Mouse (Mus musculus) G1E (cell line): ENCODE data around the gene Trcg1. TPM values are rescaled to one million over a fixed set of nuclear protein-coding genes. Genes with fewer than 3 reads are reported as not detected.
A peak's percentile ranks its signal among the peaks of the same experiment; 100 is the strongest.
"Not testable (repeated sequence)": the region's sequence is repeated elsewhere in the genome, so short reads cannot be mapped to it uniquely, and the experiment has no call there.

Source experiments
- ATAC-seq: 2 replicates; pipeline ENCODE4 v1.8.0; 2016; ENCODE audit warnings: mild to moderate bottlenecking; ENCODE audit not compliant: insufficient number of reproducible peaks, poor library complexity, low FRiP score, severe bottlenecking; ENCODE audit errors: extremely low read depth
- DNase-seq: peaks from one replicate; pipeline ENCODE4 v3.0.0; 2012; ENCODE audit warnings: low spot score
- H3K27me3 ChIP-seq: 2 replicates; pipeline ENCODE4 v1.6.1; 2012; ENCODE audit warnings: mild to moderate bottlenecking, low read length, inconsistent platforms; ENCODE audit not compliant: insufficient read depth
- H3K36me3 ChIP-seq: replicated peaks from 2 replicates; pipeline ENCODE3; 2012; ENCODE audit warnings: mild to moderate bottlenecking, inconsistent platforms
- H3K4me1 ChIP-seq: 2 replicates; pipeline ENCODE4 v1.6.1; 2012; ENCODE audit warnings: low read depth, low read length, inconsistent platforms, mixed read lengths; ENCODE audit not compliant: insufficient read depth
- H3K4me3 ChIP-seq: 2 replicates; pipeline ENCODE4 v1.5.1; 2012; ENCODE audit warnings: low read depth, mild to moderate bottlenecking, inconsistent platforms, low read length, moderate library complexity, mixed read lengths
- H3K9me3 ChIP-seq: replicated peaks from 2 replicates; pipeline ENCODE4 v1.6.1; 2012; ENCODE audit warnings: inconsistent platforms
- CTCF ChIP-seq: IDR thresholded peaks from 2 replicates; pipeline ENCODE4 v1.5.1; 2012; ENCODE audit warnings: low read depth, low read length, inconsistent platforms, mixed read lengths
- GATA1 ChIP-seq: IDR thresholded peaks from 2 replicates; pipeline ENCODE4 v1.6.1; 2012; ENCODE audit warnings: borderline replicate concordance, low read length, inconsistent platforms, mixed read lengths
- GATA2 ChIP-seq: IDR thresholded peaks from 2 replicates; pipeline ENCODE4 v1.6.1; 2012; ENCODE audit warnings: low read depth, low read length, inconsistent platforms, borderline replicate concordance
- POLR2AphosphoS5 ChIP-seq: IDR thresholded peaks from 2 replicates; pipeline ENCODE4 v1.6.1; 2012; ENCODE audit warnings: low read depth, low read length, inconsistent platforms; ENCODE audit not compliant: insufficient replicate concordance
- TAL1 ChIP-seq: conservative IDR thresholded peaks from 2 replicates; pipeline ENCODE4 v1.6.1; 2012; ENCODE audit warnings: low read depth, low read length, inconsistent platforms, mixed read lengths
- polyA plus RNA-seq: library from polyadenylated mRNA; stranded (reverse); fragments of >175 nt; gene quantifications from 2 replicates; pipeline ENCODE4 v1.2.3, GENCODE M21; 2012
- total RNA-seq, 2 experiments: library from RNA; stranded (forward) in 1 of 2; stranded (reverse) in 1 of 2; fragments of 200-1000 nt in 1 of 2; fragments of >200 nt in 1 of 2; fragmentation: Nextera tagmentation in 1 of 2; gene quantifications; 2 replicates each; pipeline ENCODE4 v1.2.3; 2014 to 2017

Trcg1 gene
- total and polyA plus RNA-seq, 3 experiments: 0.16 TPM; not detected in 2

- H3K27me3 ChIP-seq: no peaks in the 10 kb centered on the region
- H3K4me1 ChIP-seq: peaks cover 39% of the 10 kb centered on the region
- DNase-seq (peak; percentile 46), ATAC-seq (peak; percentile 73)
- no peak overlapping the region; the same call in 1 of the 2 replicates for H3K4me3 ChIP-seq
- TF ChIP-seq TAL1 (peak; percentile 76), GATA1 (no peak)
- no peaks in the 10 kb centered on the region for H3K36me3 ChIP-seq
- H3K9me3 ChIP-seq: peaks cover 6% of the 10 kb centered on the region
Measured at GRCm38 (mm10) chr9:57225780-57226627, 10.4 kb upstream of the Trcg1 start.

- H3K4me3 ChIP-seq, DNase-seq, H3K36me3 ChIP-seq, H3K9me3 ChIP-seq, ATAC-seq, H3K27me3 ChIP-seq: not testable (repeated sequence)
- peaks cover 43% of the 10 kb centered on the region for H3K4me1 ChIP-seq
Measured at GRCm38 (mm10) chr9:57226628-57227122, 9.7 kb upstream of the Trcg1 start.

- DNase-seq: no peak
- TF ChIP-seq GATA1: no peak
- no peak for TF ChIP-seq TAL1
- TF ChIP-seq POLR2AphosphoS5: no peak
- no peak for TF ChIP-seq GATA2
- TF ChIP-seq CTCF: no peak
- Histone ChIP-seq H3K27me3 (no peaks in the 10 kb centered on the region), H3K4me1 (peaks cover 48% of the 10 kb centered on the region), H3K4me3 (no peak overlapping the region), H3K36me3 (no peaks in the 10 kb centered on the region), H3K9me3 (no peaks in the 10 kb centered on the region)
- ATAC-seq: no peak
Measured at GRCm38 (mm10) chr9:57227203-57227602, 9.2 kb upstream of the Trcg1 start.

GRCm38 (mm10) chr9:57228186-57228585, 8.2 kb upstream of the Trcg1 start:
- Histone ChIP-seq H3K4me1 (peaks cover 57% of the 10 kb centered on the region), H3K4me3 (no peak overlapping the region), H3K27me3 (no peaks in the 10 kb centered on the region), H3K9me3 (no peaks in the 10 kb centered on the region), H3K36me3 (no peaks in the 10 kb centered on the region)
- DNase-seq (no peak), ATAC-seq (no peak)
- TF ChIP-seq POLR2AphosphoS5: no peak

- no peaks in the 10 kb centered on the region for H3K9me3 ChIP-seq
- H3K36me3 ChIP-seq: no peaks in the 10 kb centered on the region
- peaks cover 65% of the 10 kb centered on the region for H3K4me1 ChIP-seq
- TF ChIP-seq GATA2: no peak
- TF ChIP-seq POLR2AphosphoS5: no peak
- TF ChIP-seq GATA1: no peak
- TF ChIP-seq TAL1: no peak
- TF ChIP-seq CTCF: no peak
- H3K27me3 ChIP-seq: no peaks in the 10 kb centered on the region
- no peak for DNase-seq
- H3K4me3 ChIP-seq: no peak overlapping the region
- ATAC-seq: no peak
Measured at GRCm38 (mm10) chr9:57229726-57230125, 6.6 kb upstream of the Trcg1 start.

GRCm38 (mm10) chr9:57230146-57230783, 6.1 kb upstream of the Trcg1 start:
- H3K4me3 ChIP-seq: no peak overlapping the region
- no peaks in the 10 kb centered on the region for H3K36me3 ChIP-seq
- TF ChIP-seq GATA2: no peak
- no peak for TF ChIP-seq TAL1
- no peak for TF ChIP-seq CTCF
- TF ChIP-seq POLR2AphosphoS5: no peak
- H3K4me1 ChIP-seq: peaks cover 60% of the 10 kb centered on the region
- no peaks in the 10 kb centered on the region for H3K9me3 ChIP-seq
- ATAC-seq (no peak), DNase-seq (no peak)
- no peaks in the 10 kb centered on the region for H3K27me3 ChIP-seq
